Mouse (Mus musculus) 416B (cell line): ENCODE results near the gene Gm36245.
"Not testable (repeated sequence)": the region's sequence is repeated elsewhere in the genome, so short reads cannot be mapped to it uniquely, and the experiment has no call there.

Experiments used
- DNase-seq: peaks from one replicate; pipeline ENCODE4 v3.0.0; 2011; ENCODE audit warnings: low read depth

Gene Gm36245

GRCm38 (mm10) chr15:77598958-77599357, at the start of gene Gm36245:
TSS of gene Gm36245 (plus strand) at chr15:77599258.
- DNase-seq = no peak

GRCm38 (mm10) chr15:77561792-77562191, 37.3 kb upstream of the Gm36245 start, which contains the start of gene 1700025B11Rik:
TSS of gene 1700025B11Rik (minus strand) at chr15:77561892.
- no peak for DNase-seq

- DNase-seq = peak; percentile 1
These were observed 35.8 kb upstream of the Gm36245 start for GRCm38 (mm10) chr15:77563219-77563618.

- DNase-seq = no peak
These were observed 20.3 kb upstream of the Gm36245 start for GRCm38 (mm10) chr15:77578801-77579200.

GRCm38 (mm10) chr15:77579311-77579710, 19.7 kb upstream of the Gm36245 start:
- DNase-seq = no peak

GRCm38 (mm10) chr15:77581681-77582080, 17.4 kb upstream of the Gm36245 start:
- no peak for DNase-seq

- DNase-seq = no peak
These were observed 12.0 kb upstream of the Gm36245 start for GRCm38 (mm10) chr15:77587026-77587425.

- DNase-seq = no peak
These were observed 10.1 kb upstream of the Gm36245 start for GRCm38 (mm10) chr15:77588981-77589380.

GRCm38 (mm10) chr15:77590881-77591280, 8.2 kb upstream of the Gm36245 start:
- no peak for DNase-seq

- no peak for DNase-seq
These were observed 5.5 kb upstream of the Gm36245 start for GRCm38 (mm10) chr15:77593557-77593956.

GRCm38 (mm10) chr15:77595961-77596360, 3.1 kb upstream of the Gm36245 start, which contains the start of gene Apol10b:
TSS of gene Apol10b (minus strand) at chr15:77596125.
- peak; percentile 19 for DNase-seq

GRCm38 (mm10) chr15:77598429-77598828, 629 bp upstream of the Gm36245 start:
- DNase-seq = no peak

GRCm38 (mm10) chr15:77606069-77606468, 7.0 kb downstream of the Gm36245 start:
- DNase-seq = no peak

GRCm38 (mm10) chr15:77624710-77625109, 25.7 kb downstream of the Gm36245 start:
- DNase-seq = no peak

GRCm38 (mm10) chr15:77626471-77626870, 27.4 kb downstream of the Gm36245 start:
- DNase-seq = not testable (repeated sequence)

GRCm38 (mm10) chr15:77628647-77629046, 29.6 kb downstream of the Gm36245 start:
- DNase-seq = not testable (repeated sequence)

GRCm38 (mm10) chr15:77629822-77630221, 30.8 kb downstream of the Gm36245 start:
- DNase-seq = not testable (repeated sequence)

- DNase-seq = not testable (repeated sequence)
These were observed 44.1 kb downstream of the Gm36245 start, which contains the start of gene Apol11b for GRCm38 (mm10) chr15:77643176-77643575. TSS of gene Apol11b (minus strand) at chr15:77643286.

- not testable (repeated sequence) for DNase-seq
These were observed 52.1 kb downstream of the Gm36245 start for GRCm38 (mm10) chr15:77651143-77651542.
